Mouse (Mus musculus) lung, postnatal 0 days (tissue): ENCODE measurements at regions not wholly inside any gene's neighbourhood (a gene's known extent, or its start where the extent isn't known, plus 50 kb on each side); places are given as distances from the start of the nearest gene placed in this dataset.

ENCODE experiments used
- CTCF ChIP-seq: IDR thresholded peaks from 2 replicates; pipeline ENCODE4 v1.5.1; 2016; ENCODE audit warnings: antibody characterized with exemption, mild to moderate bottlenecking
- EP300 ChIP-seq: IDR thresholded peaks from 2 replicates; pipeline ENCODE4 v1.6.1; 2016; ENCODE audit warnings: antibody characterized with exemption, mild to moderate bottlenecking, control low read depth

GRCm38 (mm10) chr15:6988187-6988586, 102.2 kb upstream of the Lifr start:
- no peak for TF ChIP-seq CTCF
- no peak for TF ChIP-seq EP300
